Mouse (Mus musculus) E14TG2a.4 (cell line): Measurements from ENCODE around the gene Tmprss13.

ENCODE experiments used
- CTCF ChIP-seq: conservative IDR thresholded peaks from 2 replicates; pipeline ENCODE4 v1.5.1; 2014; ENCODE audit warnings: low read length
- NANOG ChIP-seq: IDR thresholded peaks from 2 replicates; pipeline ENCODE4 v1.6.1; 2014; ENCODE audit warnings: borderline replicate concordance, low read length, mixed read lengths
- POU5F1 ChIP-seq: IDR thresholded peaks from 2 replicates; pipeline ENCODE4 v1.6.1; 2014; ENCODE audit warnings: low read length, borderline replicate concordance

DNA sequence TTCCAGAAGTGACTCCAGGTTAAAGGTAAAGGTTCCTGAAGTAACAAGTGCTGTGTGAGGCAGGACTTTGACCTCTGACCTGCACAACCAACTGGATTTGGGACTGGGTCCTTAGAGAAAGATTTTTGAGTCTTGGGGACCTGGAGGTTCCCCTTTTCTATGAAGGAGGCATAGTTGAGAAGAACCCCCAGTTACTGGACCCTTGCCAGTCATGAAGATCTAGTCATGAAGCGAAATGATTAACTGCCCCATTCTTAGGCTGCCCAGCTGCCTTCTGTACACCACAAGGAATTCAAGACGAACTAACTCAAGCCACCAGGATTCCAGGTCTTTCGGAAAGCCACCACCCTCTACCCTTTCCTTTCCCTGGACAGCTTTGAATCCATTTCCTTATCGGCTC, 57.5 kb downstream of the Tmprss13 start:
- TF ChIP-seq CTCF, result no peak
- TF ChIP-seq POU5F1, result no peak
- TF ChIP-seq NANOG, result no peak
